Mouse (Mus musculus): Measurements from ENCODE around the gene Cpt1a.

Cpt1a gene

DNA sequence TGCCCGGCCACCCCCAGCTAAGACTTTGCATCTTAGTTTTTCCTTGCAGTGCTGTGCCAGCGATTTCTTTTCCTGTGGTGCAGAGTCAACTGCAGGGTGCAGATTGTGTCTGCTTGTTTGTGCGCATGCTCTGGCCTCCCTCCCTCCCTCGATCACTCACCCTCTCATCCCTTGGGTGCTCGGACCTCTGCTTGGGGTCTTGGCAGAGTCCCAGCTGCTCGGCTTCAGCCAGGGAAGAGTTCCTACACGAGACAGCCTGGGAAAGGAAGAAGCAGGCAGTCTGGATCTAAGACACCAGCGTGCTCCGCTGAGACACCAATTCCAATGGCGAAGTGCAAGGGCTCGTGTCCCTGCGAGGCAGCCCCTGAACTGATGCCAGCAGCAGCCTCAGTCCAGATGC lies 51.2 kb downstream of the Cpt1a start:
- DNase-seq (ENCODE audit: low spot score) = no peak

DNA sequence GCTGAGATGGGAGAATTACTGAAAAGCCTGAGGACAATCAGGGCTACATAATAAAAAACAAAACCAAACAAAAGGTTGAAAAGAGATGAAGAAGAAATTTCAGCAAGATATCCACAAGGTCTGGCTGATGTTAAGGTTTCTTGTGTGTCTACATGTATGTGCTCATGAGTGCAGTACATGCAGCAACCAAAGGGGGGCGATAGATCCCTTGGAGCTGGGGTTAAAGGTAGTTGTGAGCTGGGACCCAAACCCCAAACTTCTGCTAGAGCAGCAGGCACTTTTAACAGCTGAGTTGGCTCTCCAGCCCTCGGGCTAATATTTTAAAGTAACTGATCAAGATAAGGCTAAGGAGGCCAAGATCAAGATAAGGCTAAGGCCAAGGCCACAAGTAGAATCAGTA lies 51.9 kb downstream of the Cpt1a start:
- peak; percentile 12 for DNase-seq (ENCODE audit: low spot score)

DNA sequence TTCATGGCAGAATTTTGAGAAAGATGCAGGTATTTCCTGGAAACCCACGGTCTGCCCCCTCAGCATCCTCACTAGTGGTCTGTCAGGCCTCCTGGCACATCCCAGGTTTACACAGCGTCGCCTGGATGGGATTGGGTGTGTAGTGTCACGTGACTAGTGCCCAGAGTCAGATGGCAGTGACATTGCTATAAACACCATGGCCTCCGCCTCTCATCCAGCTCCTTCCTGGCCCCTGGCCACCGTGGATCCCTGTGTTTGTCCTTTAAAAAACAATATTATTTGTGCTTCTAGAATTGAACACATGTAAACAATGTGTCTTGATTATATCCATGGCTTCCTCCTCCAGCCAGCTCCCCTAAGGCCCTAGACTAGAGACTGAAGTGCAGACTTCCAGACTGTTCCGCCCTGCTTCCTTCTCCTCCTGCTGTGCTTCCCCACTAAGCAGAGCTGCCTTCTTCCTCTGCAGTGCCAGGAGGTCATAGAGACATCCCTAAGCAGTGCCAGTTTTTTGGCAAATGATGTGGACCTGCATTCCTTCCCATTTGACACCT lies 53.9 kb downstream of the Cpt1a start:
- no peak for DNase-seq (ENCODE audit: low spot score)

DNA sequence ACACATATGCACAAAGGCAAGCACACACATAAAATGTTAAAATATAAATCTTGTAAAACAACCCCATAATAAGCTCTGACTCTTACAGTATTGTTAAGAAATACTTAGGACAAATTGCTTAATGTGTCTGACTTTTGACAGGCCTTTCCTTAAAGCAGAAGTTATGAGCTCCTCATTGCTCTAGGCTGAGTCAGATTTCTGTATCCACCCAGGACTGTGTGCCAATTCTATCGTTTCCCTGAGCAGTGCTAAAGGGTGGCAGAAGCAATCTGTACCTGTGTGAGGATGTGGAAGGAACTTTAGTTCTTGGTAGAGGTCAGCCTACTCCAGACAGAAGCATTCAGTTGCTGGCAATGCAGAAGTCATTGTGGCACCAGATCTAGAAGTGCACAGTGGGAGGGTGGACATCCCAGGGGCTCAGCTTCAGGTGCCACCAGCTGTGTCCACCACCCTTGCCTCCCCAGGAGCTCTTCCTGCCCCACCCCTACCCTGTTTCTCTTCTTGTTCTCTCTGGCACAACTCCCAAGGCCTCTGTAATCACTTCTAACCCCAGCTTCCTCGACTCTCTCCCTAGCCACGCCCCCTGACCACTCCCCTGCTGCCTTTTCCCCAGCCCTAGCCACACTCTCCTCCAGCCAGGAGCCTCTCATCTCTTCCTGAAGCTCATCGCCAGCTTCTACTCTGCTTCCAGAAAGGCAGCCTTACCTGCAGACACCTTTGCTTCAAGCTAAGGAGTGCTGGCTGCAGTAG lies 55.0 kb downstream of the Cpt1a start:
- DNase-seq (ENCODE audit: low spot score) = no peak

DNA sequence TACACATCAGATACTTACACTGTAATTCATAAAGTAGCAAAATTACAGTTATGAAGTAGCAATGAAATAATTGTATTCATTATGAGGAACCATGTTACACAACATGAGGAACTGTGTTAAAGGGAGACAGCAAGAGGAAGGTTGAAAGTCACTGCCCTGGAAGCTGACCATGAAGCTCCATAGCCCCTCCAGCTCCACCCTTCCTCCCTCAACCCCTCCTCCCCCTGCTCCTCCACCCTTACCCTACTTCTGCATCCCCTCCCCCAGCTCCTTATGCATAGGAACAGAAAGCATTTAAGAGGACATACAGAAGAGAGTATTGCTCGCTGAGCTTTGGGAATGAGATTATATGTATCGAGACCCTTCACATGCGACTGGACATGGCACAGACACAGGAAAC lies 56.5 kb downstream of the Cpt1a start:
- no peak for DNase-seq (ENCODE audit: low spot score)

DNA sequence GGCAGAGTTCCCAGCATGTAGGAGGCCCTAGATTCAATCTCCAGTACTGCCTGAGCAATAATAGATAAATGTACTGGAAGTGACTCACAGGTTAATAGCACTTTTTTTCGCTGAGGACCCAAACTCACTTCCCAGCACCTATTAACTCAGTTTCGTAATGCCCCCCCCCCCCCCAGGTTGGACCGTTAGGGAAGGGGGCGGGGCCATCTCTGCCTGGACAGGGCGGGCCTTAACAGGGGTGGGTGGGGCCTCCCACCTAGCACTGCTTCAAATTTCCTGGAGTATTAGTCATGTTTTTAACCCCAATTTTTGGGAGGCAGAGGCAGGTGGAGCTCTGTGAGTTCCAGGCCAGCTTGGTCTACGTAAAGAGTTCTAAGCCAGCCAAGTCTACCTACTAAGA lies 65.9 kb downstream of the Cpt1a start:
- no peak for DNase-seq (ENCODE audit: low spot score)

DNA sequence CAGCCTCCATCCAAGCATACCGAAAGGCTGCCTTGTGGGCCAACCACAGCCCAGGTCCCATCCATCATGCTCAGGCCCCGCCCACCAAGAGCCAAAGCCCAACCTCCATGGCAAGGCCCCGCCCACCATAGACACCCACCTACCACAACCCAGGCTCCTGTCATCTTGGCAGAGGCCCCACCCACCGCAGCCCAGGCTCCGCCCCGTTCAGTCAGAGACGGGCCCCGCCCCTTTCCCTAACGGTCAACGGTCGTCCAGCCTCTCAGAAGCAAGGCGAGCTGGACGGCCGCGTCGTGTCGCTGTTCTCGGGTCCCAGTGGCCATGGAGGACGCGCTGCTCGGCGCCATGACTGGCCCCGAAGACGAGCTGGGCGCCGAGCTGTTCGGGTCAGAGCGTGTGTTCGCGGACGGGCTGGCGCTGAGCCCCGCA lies 66.5 kb downstream of the Cpt1a start, which contains the start of gene Tesmin:
TSS of gene Tesmin (plus strand) at position 229 of the 429 bp plus-strand sequence.
- peak; percentile 85 for DNase-seq (ENCODE audit: low spot score)

DNA sequence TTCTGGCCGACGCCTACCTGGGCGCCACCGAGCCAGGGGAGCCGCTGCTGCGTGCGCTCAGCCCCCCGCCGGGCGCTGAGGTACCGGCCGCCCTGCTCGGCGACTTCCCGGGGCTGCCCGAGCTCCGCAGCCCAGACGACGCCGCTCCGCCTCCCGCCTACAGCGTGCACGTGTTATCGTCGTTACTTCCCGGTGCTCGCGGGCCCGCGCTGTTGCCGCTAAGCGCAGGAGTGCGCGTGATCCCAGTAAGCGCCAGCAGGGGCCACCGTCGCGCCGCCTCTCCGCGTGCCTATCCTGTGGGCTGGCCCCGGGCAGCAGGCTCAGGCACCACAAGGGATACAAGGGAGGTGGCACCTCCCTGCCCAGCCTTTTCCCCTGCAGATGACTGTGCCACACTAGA lies 67.0 kb downstream of the Cpt1a start:
- DNase-seq (ENCODE audit: low spot score) = peak; percentile 92

DNA sequence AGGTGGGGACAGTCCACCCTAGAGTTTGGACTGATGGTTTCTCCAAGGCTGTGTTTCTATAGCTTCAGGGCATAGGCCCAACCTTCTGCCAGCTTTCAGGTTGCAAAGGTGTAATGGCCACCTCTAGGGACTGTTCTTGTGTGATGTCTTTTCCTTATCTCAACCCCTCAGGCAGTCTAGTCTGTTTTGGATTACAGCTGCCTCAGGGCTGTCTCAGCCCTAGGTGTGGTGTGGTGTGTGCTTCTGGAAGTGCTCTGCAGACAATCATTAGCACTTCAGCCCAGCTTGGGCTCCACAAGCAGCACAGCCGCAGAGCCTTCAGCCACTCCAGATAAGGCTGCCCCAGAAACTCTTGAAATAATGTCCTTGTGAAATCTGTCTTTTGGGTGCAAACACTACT lies 70.2 kb downstream of the Cpt1a start:
- no peak for DNase-seq (ENCODE audit: low spot score)

DNA sequence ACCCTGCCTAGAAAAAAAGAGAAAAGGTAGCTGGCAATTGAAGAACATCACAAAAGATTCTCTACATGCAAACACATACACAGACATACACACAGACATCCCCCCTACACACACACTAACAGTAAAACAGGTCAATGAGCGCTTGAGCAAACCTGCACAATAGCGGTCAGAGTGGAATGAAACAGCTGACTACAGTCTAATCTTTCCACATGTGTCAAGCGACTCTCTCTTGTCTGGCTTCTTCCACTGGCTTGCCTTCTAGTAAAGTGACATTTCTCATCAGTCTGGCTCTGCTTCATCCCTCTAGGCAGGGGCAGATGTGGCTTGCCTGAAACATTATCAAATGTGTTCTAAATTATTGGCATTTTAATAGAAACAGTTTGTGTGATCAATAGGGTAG lies 72.1 kb downstream of the Cpt1a start:
- no peak for DNase-seq (ENCODE audit: low spot score)

DNA sequence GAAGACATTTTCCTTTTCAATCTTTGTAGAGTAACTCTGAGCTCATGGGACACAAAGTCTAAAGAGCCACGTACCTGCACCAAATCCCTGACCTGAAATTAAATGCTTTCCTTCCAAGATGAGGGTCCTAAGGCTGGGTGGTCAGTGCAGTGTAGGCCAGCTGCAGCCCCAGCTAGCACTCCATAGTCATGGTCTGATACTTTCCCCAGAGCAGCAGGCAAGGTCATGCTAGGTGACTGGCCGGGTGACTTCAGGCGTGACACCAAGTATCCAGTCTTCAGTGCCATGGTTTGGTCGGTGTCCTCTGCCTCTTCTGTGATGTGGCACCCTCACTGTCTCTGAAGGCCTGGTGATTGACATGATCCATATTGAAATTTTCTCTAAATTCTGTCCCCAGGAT lies 77.9 kb downstream of the Cpt1a start:
- no peak for DNase-seq (ENCODE audit: low spot score)

DNA sequence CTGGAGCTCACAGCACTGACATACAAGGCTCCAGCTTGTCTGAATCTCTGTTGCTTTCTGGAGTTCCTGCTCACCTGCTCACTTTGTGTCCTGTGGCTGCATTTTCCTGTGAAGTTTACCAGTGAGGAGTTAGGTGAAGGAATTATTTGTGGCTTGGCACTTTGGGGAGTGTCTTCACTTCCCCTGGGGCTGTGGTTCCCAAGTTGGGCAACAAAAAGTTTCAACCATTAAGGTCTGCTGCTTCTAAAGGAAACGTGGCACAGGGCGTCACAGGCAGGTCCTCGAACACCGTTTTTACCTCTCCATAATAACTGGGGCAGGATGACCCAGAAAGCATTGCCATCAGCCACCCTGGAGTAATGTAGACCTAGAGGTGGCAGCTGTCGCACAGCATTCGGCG lies 79.4 kb downstream of the Cpt1a start:
- DNase-seq (ENCODE audit: low spot score) = no peak

DNA sequence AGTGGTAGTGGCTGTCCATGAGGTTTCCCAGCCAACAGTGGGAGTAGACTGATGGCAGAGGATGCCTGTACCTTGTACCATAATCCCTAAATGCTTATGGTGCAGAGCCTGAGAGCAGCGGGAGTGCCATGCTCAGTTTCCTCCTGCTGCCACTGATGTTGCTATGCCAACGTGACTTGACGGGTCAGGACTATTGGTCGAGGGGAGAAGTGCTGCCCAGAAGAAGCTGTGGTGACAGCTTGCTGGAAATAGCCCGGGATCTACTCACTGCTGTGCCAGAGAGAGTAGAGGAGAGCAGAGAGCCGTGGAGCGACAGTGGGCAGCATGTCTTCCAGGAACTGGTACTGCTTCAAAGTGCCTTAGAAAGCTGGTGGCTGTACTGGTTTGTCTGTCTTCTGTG lies 79.8 kb downstream of the Cpt1a start:
- no peak for DNase-seq (ENCODE audit: low spot score)

DNA sequence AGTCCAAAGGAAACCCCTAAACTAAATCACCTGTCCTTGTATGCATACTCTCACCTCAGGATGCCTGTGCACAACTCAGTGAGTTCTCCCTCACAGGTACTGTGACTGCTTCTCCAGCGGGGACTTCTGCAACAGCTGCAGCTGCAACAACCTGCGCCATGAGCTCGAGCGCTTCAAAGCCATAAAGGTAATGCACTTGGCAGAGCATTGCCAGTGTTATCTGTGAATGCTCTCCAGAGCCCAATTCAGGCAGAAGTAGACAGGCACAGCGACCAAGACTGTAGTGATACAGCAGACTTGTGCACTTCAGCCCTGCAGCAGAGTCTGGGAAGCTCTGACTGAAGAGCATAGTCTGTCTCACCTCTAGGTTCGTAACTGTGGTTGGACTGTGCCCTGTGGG lies 80.3 kb downstream of the Cpt1a start:
- no peak for DNase-seq (ENCODE audit: low spot score)

DNA sequence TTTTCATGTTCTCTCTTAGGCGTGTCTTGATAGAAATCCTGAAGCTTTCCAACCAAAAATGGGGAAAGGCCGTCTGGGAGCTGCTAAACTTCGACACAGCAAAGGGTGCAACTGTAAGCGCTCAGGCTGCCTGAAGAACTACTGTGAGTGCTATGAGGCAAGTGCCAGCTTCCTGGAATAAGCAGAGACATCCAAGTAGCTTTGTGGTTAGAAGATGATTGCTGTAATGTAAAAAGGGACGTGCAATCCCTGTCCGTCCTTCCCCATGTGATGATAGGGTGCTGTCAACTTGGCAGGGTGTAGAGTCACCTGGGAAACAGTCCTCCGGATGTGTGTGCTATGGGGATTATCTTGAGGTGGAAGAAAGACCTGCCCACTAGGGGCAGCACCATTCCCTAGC lies 81.9 kb downstream of the Cpt1a start:
- no peak for DNase-seq (ENCODE audit: low spot score)

DNA sequence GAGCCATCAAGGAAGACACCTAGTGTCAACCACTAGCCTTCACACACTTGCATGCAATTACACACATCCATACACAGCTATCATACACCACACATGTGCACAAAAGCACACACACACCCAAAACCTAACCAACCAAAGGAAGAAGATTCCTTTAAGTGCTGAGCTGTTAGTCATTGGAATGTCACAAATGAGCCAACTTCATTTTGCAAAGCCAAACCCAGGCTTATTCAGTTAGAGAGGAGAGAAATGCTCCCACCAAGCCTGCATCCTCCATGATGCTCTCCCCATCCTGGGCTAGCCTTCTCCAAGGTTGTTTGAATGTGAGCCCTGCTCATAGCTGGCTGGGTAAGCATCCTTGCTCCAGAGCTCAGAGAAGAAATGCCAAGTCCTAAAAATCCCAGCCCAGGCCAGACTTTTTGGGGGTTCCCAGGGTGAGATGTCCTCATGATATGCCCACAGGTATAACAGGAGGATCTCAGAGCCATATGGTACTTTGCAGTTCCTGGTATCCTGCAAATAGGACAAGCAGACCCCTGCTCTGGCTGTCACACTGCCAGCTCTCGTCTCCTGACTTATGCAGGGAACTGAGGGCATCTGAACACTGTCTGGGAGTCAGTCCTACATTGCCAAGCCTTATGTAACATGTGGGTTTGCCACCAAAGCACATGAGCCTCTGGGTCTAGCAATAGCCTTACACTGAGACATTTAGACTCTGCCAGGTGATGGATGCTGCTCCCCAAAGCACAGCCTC lies 83.6 kb downstream of the Cpt1a start:
- no peak for DNase-seq (ENCODE audit: low spot score)

DNA sequence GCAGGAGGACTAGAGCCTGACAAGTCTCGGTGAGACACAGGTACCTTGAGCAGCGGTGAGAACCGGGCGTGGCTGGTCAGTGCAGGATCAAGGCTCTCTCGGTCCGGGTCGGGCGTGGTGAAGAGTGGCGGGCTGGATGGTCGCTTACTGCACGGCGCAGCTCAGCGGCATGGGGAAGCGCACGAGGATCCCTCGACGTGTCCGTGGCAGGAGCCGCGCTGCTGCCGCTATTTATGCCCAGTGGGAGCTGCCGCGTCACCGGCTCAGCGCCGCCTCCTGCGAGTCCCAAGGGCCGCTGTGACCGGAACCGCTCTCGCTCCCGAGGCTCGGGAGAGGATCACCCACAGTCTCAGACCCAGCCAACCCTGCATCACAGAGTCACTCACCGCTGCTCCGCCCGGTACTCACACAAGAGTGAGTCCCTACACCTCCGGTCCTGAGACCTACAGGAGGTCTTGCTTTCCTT lies 92.2 kb downstream of the Cpt1a start, which contains the start of gene Gal:
TSS of gene Gal (minus strand) at position 277 of the 466 bp plus-strand sequence.
- no peak for DNase-seq (ENCODE audit: low spot score)

DNA sequence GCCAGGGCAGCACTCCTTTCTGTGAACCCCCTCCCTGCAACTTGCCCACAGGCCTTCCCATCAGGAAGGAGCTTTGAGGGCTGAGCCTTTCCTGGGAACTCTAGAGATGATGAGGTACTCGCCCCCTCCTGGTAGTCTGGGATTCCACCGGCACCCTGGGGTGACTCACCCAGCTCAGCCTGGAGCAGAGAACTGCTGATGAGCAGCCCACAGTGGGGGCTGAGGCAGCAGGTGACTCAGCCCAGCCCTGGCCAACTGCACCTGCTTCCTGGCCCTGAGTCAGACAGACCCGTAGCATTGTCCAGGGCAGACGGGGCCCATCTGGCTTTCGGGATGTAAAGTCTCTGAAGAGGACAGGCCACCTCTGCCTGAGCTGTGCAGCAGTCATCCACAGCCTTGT lies 97.1 kb downstream of the Cpt1a start:
- DNase-seq (ENCODE audit: low spot score) = no peak

DNA sequence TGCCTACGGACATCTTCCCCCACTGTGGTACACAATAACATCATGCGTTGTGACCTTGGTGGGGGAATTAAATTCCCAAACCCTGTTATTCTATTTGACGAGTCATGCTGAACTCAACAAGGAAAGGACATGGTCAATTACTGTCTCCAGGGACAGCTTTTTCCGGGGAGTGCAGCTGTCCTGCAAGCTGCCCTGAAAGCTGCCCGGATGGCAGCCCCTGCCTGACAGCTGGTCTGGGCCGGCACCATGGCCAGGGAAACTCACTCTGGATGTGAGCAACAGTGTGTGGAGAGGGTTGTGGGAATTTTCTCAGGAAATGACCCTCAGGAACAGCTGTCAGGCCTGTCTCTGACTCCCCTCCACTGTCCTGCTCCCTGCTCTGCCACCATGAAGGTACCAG lies 100.4 kb downstream of the Cpt1a start:
- no peak for DNase-seq (ENCODE audit: low spot score)

DNA sequence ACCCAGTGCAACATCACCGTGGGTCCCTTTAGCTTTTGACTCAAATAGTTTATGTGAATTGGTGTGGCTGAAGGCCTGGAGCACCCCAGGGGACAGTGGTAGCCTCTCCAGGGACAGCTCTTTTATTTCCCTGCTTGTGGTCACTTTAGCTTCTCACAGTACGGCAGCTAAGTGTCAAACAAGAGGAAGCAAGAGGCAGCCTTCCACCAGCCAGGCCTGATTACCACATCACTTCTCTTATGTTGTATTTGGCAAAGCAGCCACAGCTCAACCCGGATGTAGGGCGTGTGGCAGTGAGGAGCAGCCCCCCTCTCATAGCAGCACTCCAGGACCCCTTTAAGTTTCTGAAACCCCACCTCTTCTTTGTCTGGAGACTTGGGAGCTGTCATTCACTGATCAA lies 100.8 kb downstream of the Cpt1a start:
- no peak for DNase-seq (ENCODE audit: low spot score)

DNA sequence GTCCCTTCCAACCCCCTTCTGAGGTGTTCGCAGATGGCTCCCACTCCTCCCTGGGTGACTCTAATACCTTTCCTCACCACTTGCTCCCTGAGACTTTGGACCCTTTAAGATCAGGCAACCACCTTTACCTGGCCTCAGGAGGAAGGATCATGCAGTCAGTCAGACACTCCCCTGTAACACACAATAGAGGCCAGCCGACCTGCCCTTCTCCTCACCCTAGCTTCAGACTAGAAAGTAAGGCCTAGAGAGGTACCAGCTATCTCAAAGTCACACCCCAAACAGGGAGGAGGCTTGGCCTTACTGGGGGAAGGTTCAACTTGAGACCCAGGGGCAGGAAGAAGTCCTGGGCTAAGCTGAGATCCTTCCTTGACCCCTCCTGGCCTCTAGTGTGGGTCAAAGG lies 102.1 kb downstream of the Cpt1a start:
- DNase-seq (ENCODE audit: low spot score) = no peak

DNA sequence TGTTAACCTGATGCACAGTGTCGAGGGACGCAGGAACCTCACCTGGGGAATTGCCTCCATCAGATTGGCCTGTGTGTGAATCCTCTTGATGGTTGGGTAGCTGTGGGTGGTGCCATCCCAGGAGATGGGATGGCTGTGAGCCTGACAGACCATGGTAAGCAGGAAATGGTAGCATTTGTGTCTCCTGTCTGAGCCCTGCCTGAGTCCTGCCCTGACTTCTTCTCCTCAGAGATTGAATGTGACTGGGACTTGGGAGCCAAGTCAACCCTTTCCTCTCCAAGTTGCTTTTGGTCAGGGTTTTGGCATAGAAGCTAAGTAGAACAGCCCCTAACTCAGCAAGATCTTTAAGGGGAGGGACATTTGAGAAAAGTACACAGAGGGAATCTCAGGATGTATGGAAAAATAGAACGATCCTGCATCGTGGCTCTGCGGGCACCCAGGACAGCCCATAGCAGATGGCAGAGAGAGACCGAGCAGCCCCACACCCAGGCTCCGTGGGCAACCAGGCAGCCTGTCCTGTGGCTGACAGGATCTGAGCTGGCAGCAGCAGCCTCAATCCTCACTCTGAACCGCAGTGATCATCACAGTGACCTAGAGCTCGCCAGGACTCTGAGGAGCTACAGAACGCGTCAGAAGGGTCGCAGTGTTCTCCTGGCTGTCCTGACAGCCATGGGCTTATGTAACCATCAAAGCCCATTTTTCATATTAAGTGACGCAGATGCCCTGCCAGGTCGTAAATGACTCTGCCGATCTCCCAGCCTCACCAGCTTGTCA lies 106.1 kb downstream of the Cpt1a start:
- no peak for DNase-seq (ENCODE audit: low spot score)
